Mouse (Mus musculus) hindbrain, embryonic 16.5 days (tissue): ENCODE results near the gene Dexi. TPM values are rescaled to one million over a fixed set of nuclear protein-coding genes. Genes with fewer than 3 reads are reported as not detected.

ENCODE experiments used
- ATAC-seq: fragments of 200-750 bp; cut with Nextera tagmentation; 2 replicates; pipeline ENCODE4 v1.8.0; 2017; ENCODE audit warnings: moderate TSS enrichment, moderate library complexity
- H3K27ac ChIP-seq: fragments of 300-500 bp; sonication (generic); 2 replicates; pipeline ENCODE4 v1.5.1; 2014; ENCODE audit warnings: low read depth, mild to moderate bottlenecking, control low read depth, low read length, moderate library complexity
- H3K27me3 ChIP-seq: fragments of 300-500 bp; sonication (generic); replicated peaks from 2 replicates; pipeline ENCODE4 v1.6.1; 2014; ENCODE audit warnings: low read length; ENCODE audit not compliant: control insufficient read depth, insufficient read depth
- H3K36me3 ChIP-seq: fragments of 300-500 bp; sonication (generic); 2 replicates; pipeline ENCODE4 v1.6.1; 2014; ENCODE audit warnings: mild to moderate bottlenecking, low read length, moderate library complexity, mixed read lengths; ENCODE audit not compliant: control insufficient read depth, insufficient read depth
- H3K4me1 ChIP-seq: fragments of 300-500 bp; sonication (generic); 2 replicates; pipeline ENCODE4 v1.6.1; 2014; ENCODE audit warnings: low read depth, low read length; ENCODE audit not compliant: control insufficient read depth, insufficient read depth
- H3K4me2 ChIP-seq: fragments of 300-500 bp; sonication (generic); 2 replicates; pipeline ENCODE4 v1.6.1; 2014; ENCODE audit warnings: mild to moderate bottlenecking, low read length, control low read depth, moderate library complexity
- H3K4me3 ChIP-seq: fragments of 300-500 bp; sonication (generic); 2 replicates; pipeline ENCODE4 v1.5.1; 2014; ENCODE audit warnings: mild to moderate bottlenecking, low read length, control low read depth, moderate library complexity
- H3K9ac ChIP-seq: fragments of 300-500 bp; sonication (generic); 2 replicates; pipeline ENCODE4 v1.6.1; 2014; ENCODE audit warnings: low read depth, mild to moderate bottlenecking, control low read depth, low read length, moderate library complexity
- H3K9me3 ChIP-seq: fragments of 300-500 bp; sonication (generic); 2 replicates; pipeline ENCODE4 v1.6.1; 2014; ENCODE audit warnings: mild to moderate bottlenecking, low read length, moderate library complexity; ENCODE audit not compliant: control insufficient read depth
- WGBS: fragments of 180-500 bp; shearing (Covaris S2); extraction: QIAGEN DNeasy Blood & Tissue Kit; methylation state at CpG from one replicate; pipeline ENCODE4 v1.1.7; 2014; 5-methylcytosine and 5-hydroxymethylcytosine counted together
- polyA plus RNA-seq: library from polyadenylated mRNA; unstranded; fragments of >200 nt; fragmentation: Nextera tagmentation; extraction: Ambion mirVana; gene quantifications from 2 replicates; pipeline ENCODE4 v1.2.1, GENCODE M21; 2015

Gene Dexi
- polyA plus RNA-seq, 1 experiment from 2014 or later = 8.7 TPM

DNA sequence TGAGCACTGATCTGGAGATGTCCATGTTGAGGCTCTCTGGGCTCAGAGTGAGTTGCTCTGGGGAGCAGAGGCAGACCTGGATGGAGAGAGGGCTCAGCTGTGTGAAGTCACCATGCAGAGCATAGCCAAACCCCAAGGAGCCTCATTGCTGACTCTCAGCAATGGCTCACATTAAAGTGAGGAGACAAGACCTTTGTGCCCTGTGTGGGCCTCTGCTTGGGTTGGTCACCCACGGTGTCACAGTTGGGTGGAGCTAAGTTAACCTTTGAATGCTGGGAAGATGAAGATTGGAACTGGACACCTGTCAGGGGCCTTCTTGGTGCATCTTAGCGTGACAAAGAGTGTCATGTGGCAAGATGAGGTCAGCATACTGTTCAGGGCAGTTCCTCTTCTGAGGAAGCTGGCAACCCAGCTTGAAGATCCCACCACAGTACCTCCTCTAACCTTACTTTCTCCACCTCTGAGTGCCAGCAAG is 47.0 kb downstream of the Dexi start:
- Histone ChIP-seq H3K36me3 (no peaks in the 10 kb centered on the region), H3K9me3 (no peaks in the 10 kb centered on the region), H3K9ac (no peak overlapping the region), H3K4me3 (no peak overlapping the region), H3K4me1 (no peaks in the 10 kb centered on the region; the same call in 1 of the 2 replicates), H3K27ac (no peak overlapping the region), H3K4me2 (no peak overlapping the region), H3K27me3 (no peaks in the 10 kb centered on the region)
- WGBS = 63% methylated on average over 2 of the region's 2 CpGs
- ATAC-seq = no peak

GRCm38 (mm10) chr16:10492587-10492986 is 50.3 kb downstream of the Dexi start:
- Histone ChIP-seq H3K9ac (no peak overlapping the region), H3K4me2 (no peak overlapping the region), H3K9me3 (no peaks in the 10 kb centered on the region), H3K4me1 (no peaks in the 10 kb centered on the region), H3K27ac (no peak overlapping the region), H3K4me3 (no peak overlapping the region), H3K36me3 (no peaks in the 10 kb centered on the region), H3K27me3 (no peaks in the 10 kb centered on the region)
- ATAC-seq = no peak
- 90% methylated on average over 3 of the region's 3 CpGs for WGBS

DNA sequence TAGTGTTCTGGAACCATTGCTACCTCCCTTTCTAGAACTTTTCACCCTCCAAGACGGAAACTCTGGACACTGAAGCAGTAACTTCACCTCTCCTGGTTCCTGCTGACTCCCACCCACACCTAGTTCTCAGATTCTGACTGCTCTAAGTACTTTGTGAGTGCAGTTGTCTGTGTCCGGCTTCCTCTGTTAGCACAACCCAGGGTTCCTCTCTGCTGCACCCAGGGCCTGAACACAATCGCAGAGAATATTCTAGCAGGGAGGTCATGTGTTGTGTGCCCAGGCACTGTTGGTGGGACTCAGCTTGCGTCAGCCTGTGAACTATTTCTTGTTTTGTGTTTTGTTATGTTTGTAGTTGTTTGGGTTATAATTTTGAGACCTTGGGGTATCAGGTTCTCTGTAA is 51.1 kb downstream of the Dexi start:
- H3K4me1 ChIP-seq = no peaks in the 10 kb centered on the region
- H3K4me2 ChIP-seq = no peak overlapping the region
- 93% methylated on average over 4 of the region's 4 CpGs for WGBS
- no peak for ATAC-seq
- no peak overlapping the region for H3K27ac ChIP-seq
- no peak overlapping the region for H3K9ac ChIP-seq
- no peaks in the 10 kb centered on the region for H3K36me3 ChIP-seq
- H3K9me3 ChIP-seq = no peaks in the 10 kb centered on the region
- H3K4me3 ChIP-seq = no peak overlapping the region
- no peaks in the 10 kb centered on the region for H3K27me3 ChIP-seq

DNA sequence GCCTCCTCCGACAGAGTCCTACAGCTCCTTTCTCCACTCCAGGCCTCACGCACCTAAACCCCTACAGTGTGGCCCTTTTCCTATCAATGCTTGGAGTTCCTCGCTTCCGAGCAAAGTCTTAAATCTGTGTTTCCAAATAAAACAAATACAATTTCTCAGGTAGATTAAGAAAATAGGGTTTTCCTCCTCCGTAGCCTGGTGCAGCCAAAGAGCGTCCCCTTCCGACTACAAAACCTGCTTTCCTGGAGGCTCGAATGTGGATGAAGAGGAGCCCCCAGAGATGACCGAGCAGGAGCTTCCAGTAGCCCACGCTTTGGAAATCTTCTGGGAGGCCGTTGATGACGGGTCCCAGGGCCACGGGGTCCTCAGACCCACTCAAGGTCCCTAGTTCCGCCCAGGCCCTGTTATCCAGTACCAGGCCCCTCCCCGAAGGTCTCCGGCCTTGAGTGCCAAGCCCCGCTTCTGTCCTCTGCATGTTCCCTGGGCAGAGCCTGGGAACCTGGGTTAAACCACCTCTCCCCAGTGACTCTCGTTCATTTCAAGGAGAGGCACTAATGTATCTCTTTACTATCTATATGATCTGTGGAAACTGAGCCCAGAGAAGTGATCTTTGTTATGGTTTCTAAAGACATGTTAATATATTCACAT is 52.2 kb downstream of the Dexi start:
- Histone ChIP-seq H3K27ac (no peak overlapping the region), H3K36me3 (no peaks in the 10 kb centered on the region), H3K4me1 (no peaks in the 10 kb centered on the region), H3K9me3 (no peaks in the 10 kb centered on the region), H3K4me3 (no peak overlapping the region), H3K9ac (no peak overlapping the region), H3K27me3 (no peaks in the 10 kb centered on the region), H3K4me2 (no peak overlapping the region)
- ATAC-seq = no peak
- 85% methylated on average over 18 of the region's 18 CpGs for WGBS

GRCm38 (mm10) chr16:10489904-10490457 is 52.9 kb downstream of the Dexi start:
- H3K9ac ChIP-seq = no peak overlapping the region
- no peaks in the 10 kb centered on the region for H3K27me3 ChIP-seq
- no peak for ATAC-seq
- H3K27ac ChIP-seq = no peak overlapping the region
- WGBS = 24% methylated on average over 13 of the region's 14 CpGs
- peak overlapping the region; percentile 39 for H3K4me2 ChIP-seq
- H3K4me1 ChIP-seq = no peaks in the 10 kb centered on the region
- no peaks in the 10 kb centered on the region for H3K36me3 ChIP-seq
- no peaks in the 10 kb centered on the region for H3K9me3 ChIP-seq
- H3K4me3 ChIP-seq = no peak overlapping the region

DNA sequence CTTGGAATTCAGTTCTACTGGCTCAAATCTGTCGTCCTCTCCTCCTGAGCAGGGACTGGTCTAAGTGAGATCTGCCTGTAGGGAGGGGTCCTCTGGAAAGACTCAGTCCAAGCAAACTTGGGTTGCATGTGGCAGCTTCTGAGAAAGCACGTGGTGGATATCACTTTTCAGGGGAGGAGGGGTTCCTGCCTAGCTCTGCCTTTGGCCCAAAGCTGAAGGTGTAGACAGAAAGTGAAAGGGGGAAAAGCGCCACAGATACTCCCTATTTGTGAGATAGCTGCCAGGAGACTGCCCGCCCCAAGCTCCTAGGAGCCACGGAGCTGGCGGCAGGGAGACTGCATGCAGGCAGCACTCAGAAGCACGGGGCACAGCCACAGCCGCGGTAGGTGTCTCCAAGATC is 53.4 kb downstream of the Dexi start:
- no peaks in the 10 kb centered on the region for H3K9me3 ChIP-seq
- H3K4me1 ChIP-seq = no peaks in the 10 kb centered on the region
- no peak for ATAC-seq
- H3K4me2 ChIP-seq = peak overlapping the region; percentile 39
- H3K27me3 ChIP-seq = no peaks in the 10 kb centered on the region
- H3K27ac ChIP-seq = no peak overlapping the region
- WGBS = 8% methylated on average over 9 of the region's 9 CpGs
- H3K36me3 ChIP-seq = no peaks in the 10 kb centered on the region
- no peak overlapping the region for H3K9ac ChIP-seq
- H3K4me3 ChIP-seq = no peak overlapping the region

- 87% methylated on average over 7 of the region's 7 CpGs for WGBS
- no peak overlapping the region for H3K4me2 ChIP-seq
- no peak overlapping the region for H3K4me3 ChIP-seq
- H3K36me3 ChIP-seq = no peaks in the 10 kb centered on the region
- H3K4me1 ChIP-seq = no peaks in the 10 kb centered on the region
- H3K9ac ChIP-seq = no peak overlapping the region
- no peaks in the 10 kb centered on the region for H3K9me3 ChIP-seq
- no peak overlapping the region for H3K27ac ChIP-seq
- no peak for ATAC-seq
- no peaks in the 10 kb centered on the region for H3K27me3 ChIP-seq
These were observed 53.9 kb downstream of the Dexi start for GRCm38 (mm10) chr16:10488769-10489481.

- no peak for ATAC-seq
- Histone ChIP-seq H3K36me3 (no peaks in the 10 kb centered on the region), H3K9ac (no peak overlapping the region), H3K4me1 (no peaks in the 10 kb centered on the region), H3K4me3 (no peak overlapping the region), H3K9me3 (no peaks in the 10 kb centered on the region), H3K27ac (no peak overlapping the region), H3K27me3 (no peaks in the 10 kb centered on the region), H3K4me2 (no peak overlapping the region)
- WGBS = 85% methylated on average over 8 of the region's 8 CpGs
These were observed 54.9 kb downstream of the Dexi start for GRCm38 (mm10) chr16:10487895-10488493.

- no peaks in the 10 kb centered on the region for H3K36me3 ChIP-seq
- WGBS = 71% methylated on average over 3 of the region's 3 CpGs
- H3K4me2 ChIP-seq = no peak overlapping the region
- ATAC-seq = no peak
- H3K9ac ChIP-seq = no peak overlapping the region
- no peak overlapping the region for H3K4me3 ChIP-seq
- no peaks in the 10 kb centered on the region for H3K4me1 ChIP-seq
- H3K9me3 ChIP-seq = no peaks in the 10 kb centered on the region
- H3K27ac ChIP-seq = no peak overlapping the region
- no peaks in the 10 kb centered on the region for H3K27me3 ChIP-seq
These were observed 55.9 kb downstream of the Dexi start for GRCm38 (mm10) chr16:10486993-10487392.
